Mouse (Mus musculus) heart, postnatal 10 days (tissue): Measurements from ENCODE around the gene Rhbdd3. TPM values are rescaled to one million over a fixed set of nuclear protein-coding genes. Genes with fewer than 3 reads are reported as not detected.
A peak's percentile ranks its signal among the peaks of the same experiment; 100 is the strongest.

Source experiments
- DNase-seq, 2 experiments: peaks; one replicate each; pipeline ENCODE4 v3.0.0; 2021
- intact Hi-C: fragments of 180-260 bp; cut with DNase I; formaldehyde crosslinking; loops from one replicate; pipeline ENCODE4 v1.15.1; 2025
- total RNA-seq, 2 experiments: library from RNA; stranded (reverse); gene quantifications; 2 replicates each; pipeline ENCODE4 v1.2.3; 2021

Rhbdd3 gene
- total RNA-seq, result 10 to 100 TPM; 19.7 to 19.9 TPM

- intact Hi-C loops, result no loop called here
- DNase-seq, result peak; percentile 99
Observed at GRCm38 (mm10) chr11:5098736-5099542, at the start of gene Rhbdd3, which contains the start of gene Ewsr1. TSS of gene Rhbdd3 (plus strand) at chr11:5098926. TSS of gene Ewsr1 (minus strand) at chr11:5099266.

GRCm38 (mm10) chr11:5051629-5052028 is 47.1 kb upstream of the Rhbdd3 start:
- intact Hi-C loops, result no loop called here

GRCm38 (mm10) chr11:5052200-5052854 is 46.4 kb upstream of the Rhbdd3 start:
- DNase-seq, result no peak
- intact Hi-C loops, result no loop called here

More at GRCm38 (mm10) chr11:5051629-5052028, 47.1 kb upstream of the Rhbdd3 start:
- no peak for DNase-seq

DNA sequence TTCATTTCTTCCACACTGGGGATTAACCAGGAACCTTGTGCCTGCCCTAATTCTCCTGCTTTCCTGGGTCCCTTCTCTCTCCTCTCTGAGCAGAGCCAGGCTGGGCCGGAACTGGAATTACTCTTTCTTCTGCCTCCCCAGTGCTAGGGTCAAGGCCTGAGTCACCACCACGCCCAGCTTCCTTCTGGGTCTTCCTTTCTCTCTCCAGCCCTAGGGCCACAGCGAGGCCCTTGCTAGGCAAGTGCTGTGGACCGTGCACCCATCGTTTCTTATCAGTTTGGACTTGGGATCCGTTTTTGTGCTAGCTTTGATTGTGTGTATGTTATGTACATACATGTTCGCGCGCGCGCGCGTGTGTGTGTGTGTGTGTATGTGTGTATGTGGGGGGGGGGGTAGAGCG is 44.6 kb upstream of the Rhbdd3 start:
- intact Hi-C loops, result no loop called here
- no peak for DNase-seq

- intact Hi-C loops, result no loop called here
- DNase-seq, result no peak
Observed at GRCm38 (mm10) chr11:5054874-5055273, 43.9 kb upstream of the Rhbdd3 start.

DNA sequence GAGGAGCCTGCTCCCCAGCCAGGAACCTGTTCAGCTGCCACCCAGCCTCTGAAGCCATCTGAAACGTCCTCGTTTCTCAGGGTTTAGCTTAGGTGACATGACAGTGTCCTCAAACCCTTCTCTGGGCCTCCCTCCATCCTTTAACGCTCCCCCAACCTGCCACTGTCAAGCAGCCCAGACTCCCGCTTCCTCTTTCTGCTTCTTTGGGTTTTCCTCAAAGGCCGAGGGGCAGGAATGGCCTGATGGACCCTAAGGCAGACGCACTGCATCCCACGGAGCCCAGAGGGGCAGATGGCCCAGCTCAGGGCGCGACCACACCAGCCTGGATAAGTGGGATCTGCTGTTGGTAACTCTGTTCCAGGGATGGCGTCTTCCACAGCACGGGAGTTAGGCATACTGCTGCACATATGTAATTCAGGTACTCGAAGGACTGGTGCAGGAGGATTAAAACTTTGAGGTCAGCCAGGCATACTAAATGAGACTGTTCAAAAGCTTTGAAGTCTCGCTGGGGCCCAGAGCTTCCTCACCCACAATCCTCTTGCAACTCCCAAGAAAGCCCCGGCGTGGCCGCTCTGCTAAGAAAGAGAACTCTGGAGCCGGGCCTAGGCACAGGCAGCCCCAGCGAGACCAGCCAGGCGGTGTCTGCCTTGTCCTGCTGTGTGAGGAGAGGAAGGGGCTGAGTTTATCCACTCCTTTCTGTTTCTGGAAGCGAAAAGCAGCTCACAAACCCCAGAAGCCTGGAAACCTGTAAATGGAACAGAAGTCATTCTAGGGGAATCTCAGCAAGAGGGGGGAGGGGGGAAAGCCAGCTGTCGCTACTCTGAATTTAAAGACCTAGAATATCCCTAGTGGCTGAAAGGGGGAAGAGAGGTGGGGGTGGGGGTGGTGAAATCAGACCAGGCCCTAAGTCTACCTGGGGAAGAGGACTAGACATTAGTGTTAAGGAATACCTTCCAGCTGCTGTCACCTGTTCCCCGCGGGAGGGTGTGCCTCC is 42.5 kb upstream of the Rhbdd3 start:
- DNase-seq, result no peak
- intact Hi-C loops, result no loop called here

- intact Hi-C loops, result no loop called here
- no peak for DNase-seq
Observed at GRCm38 (mm10) chr11:5057064-5057463, 41.7 kb upstream of the Rhbdd3 start.

GRCm38 (mm10) chr11:5057541-5057855 is 41.2 kb upstream of the Rhbdd3 start:
- no peak for DNase-seq
- intact Hi-C loops, result no loop called here

DNA sequence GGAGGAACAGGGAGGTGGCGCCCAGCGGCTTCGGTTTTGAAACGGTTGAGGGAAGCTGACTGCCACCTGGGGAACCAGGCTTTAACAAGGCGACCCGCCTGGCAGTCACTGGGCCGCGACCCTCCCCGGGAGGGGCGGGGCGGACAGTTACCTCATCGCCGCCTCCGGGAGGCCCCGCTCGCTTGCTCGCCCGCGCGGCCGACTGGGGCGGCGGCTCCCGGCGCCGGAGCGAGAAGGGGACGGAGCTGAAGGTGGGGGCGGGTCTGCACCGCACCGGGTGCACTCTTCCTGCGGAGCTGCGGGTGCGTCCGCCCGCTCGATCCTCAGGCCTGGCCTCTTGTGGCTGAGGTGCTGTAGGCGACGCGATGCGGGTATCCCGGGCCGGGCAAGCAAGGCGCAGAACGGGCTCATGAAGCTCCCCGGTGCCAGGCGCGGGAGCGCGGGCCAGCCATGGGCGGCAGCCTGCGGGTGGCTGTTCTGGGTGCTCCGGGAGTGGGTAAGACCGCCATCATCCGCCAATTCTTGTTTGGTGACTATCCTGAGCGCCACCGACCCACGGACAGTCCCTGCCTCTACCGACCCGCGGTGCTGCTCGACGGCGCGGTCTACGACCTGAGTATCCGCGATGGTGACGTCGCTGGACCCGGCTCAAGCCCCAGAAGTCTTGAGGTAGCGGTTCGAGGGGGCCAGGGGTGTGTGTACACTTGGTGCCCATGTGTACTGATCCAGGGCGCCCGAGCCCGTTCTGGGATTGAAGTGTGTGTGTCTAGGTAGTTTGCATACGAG is 40.7 kb upstream of the Rhbdd3 start, which contains the start of gene Rasl10a:
Gene Rasl10a (plus strand): TSS at position 273 of the 786 bp plus-strand sequence.
- DNase-seq, result peak; percentile 55 to 57
- intact Hi-C loops, result no loop called here

DNA sequence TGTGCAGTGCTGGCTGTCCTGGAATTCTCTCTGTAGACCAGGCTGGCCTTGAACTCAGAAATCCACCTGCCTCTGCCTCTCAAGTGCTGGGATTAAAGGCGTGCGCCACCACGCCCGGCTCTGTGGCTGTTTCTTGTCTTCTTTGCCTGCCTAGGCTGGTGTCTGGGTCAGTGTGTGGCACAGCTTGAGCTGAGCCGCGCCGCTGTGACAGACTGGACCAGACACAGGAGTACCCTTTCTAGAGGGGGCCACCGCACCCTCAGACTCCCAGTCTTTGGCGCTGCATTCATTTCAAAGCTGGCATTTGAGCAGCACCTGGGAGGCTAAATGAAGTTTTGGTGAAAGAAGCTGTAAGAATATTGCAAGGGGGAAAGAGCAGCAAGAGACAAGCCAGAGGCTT is 39.9 kb upstream of the Rhbdd3 start:
- intact Hi-C loops, result no loop called here
- DNase-seq, result no peak

DNA sequence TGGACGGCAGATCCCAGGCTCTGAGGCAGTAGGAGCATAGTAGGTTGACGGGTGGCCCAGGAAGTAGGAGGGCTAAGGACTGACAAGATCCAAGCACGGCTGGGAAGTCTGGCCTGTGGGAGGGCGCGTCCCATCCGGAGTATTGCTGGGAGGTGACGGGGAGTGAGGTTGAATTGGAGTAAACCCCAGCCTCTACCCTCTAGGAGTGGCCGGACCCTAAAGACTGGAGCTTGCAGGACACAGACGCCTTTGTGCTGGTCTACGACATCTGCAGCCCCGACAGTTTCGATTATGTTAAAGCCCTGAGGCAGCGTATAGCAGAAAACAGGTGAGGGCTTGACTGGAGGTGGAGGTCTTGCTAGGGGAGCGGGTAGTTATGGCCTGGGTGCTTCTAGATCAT is 39.5 kb upstream of the Rhbdd3 start:
- peak in 1 of 2 experiments; percentile 29 for DNase-seq

GRCm38 (mm10) chr11:5059704-5060156 is 39.0 kb upstream of the Rhbdd3 start:
- DNase-seq, result peak in 1 of 2 experiments; percentile 59
- intact Hi-C loops, result no loop called here

More for the DNA sequence above, 39.5 kb upstream of the Rhbdd3 start:
- intact Hi-C loops, result no loop called here

- no peak for DNase-seq
- intact Hi-C loops, result no loop called here
Observed at GRCm38 (mm10) chr11:5060756-5061412, 37.8 kb upstream of the Rhbdd3 start.

GRCm38 (mm10) chr11:5061413-5062139 is 37.1 kb upstream of the Rhbdd3 start:
- intact Hi-C loops, result no loop called here
- DNase-seq, result peak; percentile 97

DNA sequence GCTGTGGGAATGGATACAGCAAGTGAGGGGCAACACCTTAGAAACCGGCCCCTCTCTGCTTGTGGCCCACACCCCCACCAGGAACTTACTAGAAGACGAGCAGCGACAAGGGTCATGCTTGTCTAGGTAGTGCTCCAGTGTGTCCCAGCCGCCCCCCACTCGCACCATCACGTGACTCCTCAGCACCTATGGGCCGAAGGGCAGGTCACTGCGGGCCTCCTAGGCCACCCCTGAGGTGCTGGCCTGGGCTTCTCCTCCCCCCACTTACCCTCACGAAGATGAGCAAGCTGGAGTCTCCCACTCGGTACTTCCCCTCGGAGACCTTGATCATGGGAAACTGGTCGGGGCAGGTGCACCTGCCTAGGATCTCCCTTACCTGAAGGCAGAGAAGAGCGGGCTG is 36.4 kb upstream of the Rhbdd3 start:
- intact Hi-C loops, result no loop called here
- DNase-seq, result peak in 1 of 2 experiments; percentile 23

GRCm38 (mm10) chr11:5062860-5063505 is 35.7 kb upstream of the Rhbdd3 start:
- intact Hi-C loops, result no loop called here
- no peak for DNase-seq

DNA sequence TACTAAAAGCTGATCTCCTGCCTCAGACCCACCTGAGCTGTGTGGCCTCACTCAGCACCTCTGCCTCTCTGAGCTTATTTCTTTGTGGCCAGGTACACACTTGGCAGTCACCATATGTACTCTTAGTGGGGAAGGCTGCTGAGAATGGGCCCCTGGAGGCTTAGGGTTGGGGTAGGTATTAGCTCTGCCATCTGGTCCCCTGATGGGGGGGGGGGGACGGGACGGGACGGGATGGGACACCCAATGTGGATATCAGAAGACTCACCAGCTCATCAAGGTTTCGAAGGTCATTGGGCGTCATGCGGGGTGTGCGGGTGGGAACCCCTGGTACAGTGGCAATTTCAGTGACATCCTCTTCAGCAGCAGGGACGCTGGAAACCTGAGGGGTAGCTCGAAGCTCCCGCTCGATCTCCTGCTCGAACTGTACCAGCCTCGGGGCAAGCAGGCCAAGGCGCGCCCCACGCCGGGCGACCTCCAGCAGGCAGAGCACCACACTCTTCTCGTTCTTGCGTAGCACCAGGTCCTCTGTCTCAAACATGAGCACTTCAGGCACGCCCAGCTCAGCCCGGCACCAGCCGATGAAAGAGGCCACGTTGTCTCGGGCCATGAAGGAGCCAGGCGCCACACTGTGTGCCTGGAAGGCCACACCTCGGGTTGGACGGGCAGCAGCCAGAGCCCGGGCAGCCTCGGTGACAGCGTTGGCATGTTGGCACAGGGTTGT is 35.0 kb upstream of the Rhbdd3 start:
- DNase-seq, result no peak
- intact Hi-C loops, result no loop called here
